Mouse (Mus musculus) kidney, embryonic 14.5 days (tissue): ENCODE data around the gene Ankrd39. TPM values are rescaled to one million over a fixed set of nuclear protein-coding genes. Genes with fewer than 3 reads are reported as not detected.

ENCODE experiments used
- ATAC-seq: fragments of 200-750 bp; cut with Nextera tagmentation; 2 replicates; pipeline ENCODE4 v1.8.0; 2017; ENCODE audit warnings: moderate number of reproducible peaks, mild to moderate bottlenecking, moderate TSS enrichment, moderate library complexity; ENCODE audit not compliant: low FRiP score, low TSS enrichment
- H3K27ac ChIP-seq: fragments of 300-500 bp; sonication (generic); 2 replicates; pipeline ENCODE4 v1.5.1; 2014; ENCODE audit warnings: low read depth, mild to moderate bottlenecking, low read length, moderate library complexity, mixed read lengths
- H3K27me3 ChIP-seq: fragments of 300-500 bp; sonication (generic); 2 replicates; pipeline ENCODE4 v1.6.1; 2014; ENCODE audit warnings: mild to moderate bottlenecking, low read length; ENCODE audit not compliant: control insufficient read depth, insufficient read depth
- H3K36me3 ChIP-seq: fragments of 300-500 bp; sonication (generic); 2 replicates; pipeline ENCODE4 v1.6.1; 2014; ENCODE audit warnings: low read length, mixed read lengths; ENCODE audit not compliant: control insufficient read depth, insufficient read depth
- H3K4me1 ChIP-seq: fragments of 300-500 bp; sonication (generic); 2 replicates; pipeline ENCODE4 v1.6.1; 2014; ENCODE audit warnings: low read length, mixed read lengths; ENCODE audit not compliant: control insufficient read depth, insufficient read depth
- H3K4me2 ChIP-seq: fragments of 300-500 bp; sonication (generic); replicated peaks from 2 replicates; pipeline ENCODE4 v1.6.1; 2014; ENCODE audit warnings: low read depth, mild to moderate bottlenecking, low read length
- H3K4me3 ChIP-seq: fragments of 300-500 bp; sonication (generic); 2 replicates; pipeline ENCODE4 v1.5.1; 2014; ENCODE audit warnings: mild to moderate bottlenecking, low read length
- H3K9ac ChIP-seq: fragments of 300-500 bp; sonication (generic); 2 replicates; pipeline ENCODE4 v1.6.1; 2014; ENCODE audit warnings: low read depth, mild to moderate bottlenecking, low read length, moderate library complexity
- H3K9me3 ChIP-seq: fragments of 300-500 bp; sonication (generic); 2 replicates; pipeline ENCODE4 v1.6.1; 2016; ENCODE audit warnings: low read length; ENCODE audit not compliant: control insufficient read depth
- WGBS: fragments of 180-500 bp; shearing (Covaris S2); extraction: QIAGEN DNeasy Blood & Tissue Kit; methylation state at CpG from one replicate; pipeline ENCODE4 v1.1.7; 2014; 5-methylcytosine and 5-hydroxymethylcytosine counted together
- polyA plus RNA-seq: library from polyadenylated mRNA; unstranded; fragments of >200 nt; fragmentation: Nextera tagmentation; extraction: Ambion mirVana; gene quantifications from 2 replicates; pipeline ENCODE4 v1.2.1, GENCODE M21; 2014

The Ankrd39 gene
- polyA plus RNA-seq, 1 experiment from 2014 or later: 22.7 TPM

DNA sequence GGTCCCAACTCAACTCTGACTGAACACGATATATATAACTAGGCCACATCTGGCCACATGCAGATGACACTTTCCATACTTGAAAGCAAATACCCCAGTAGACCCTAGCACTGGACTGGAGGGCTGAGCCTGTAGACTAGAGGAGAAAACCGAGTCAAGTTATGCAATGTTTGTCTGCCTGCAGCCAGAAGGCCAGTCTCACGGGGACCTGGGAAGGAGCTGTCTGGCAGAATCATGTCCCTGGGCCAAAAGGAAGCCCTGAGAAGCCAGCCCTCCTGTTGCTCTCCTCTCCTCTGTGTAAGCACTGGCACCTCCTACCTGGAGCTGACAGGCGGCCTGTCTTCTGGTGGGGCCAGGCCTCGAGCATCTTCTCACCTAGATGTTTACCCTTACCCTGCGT, 28.1 kb upstream of the Ankrd39 start:
- Histone ChIP-seq H3K9ac (0 out of 2 replicates have a peak overlapping the region, but pooled peaks have one; percentile 23), H3K4me1 (peaks cover 43% of the 10 kb centered on the region), H3K9me3 (no peaks in the 10 kb centered on the region), H3K27ac (no peak overlapping the region), H3K4me3 (no peak overlapping the region), H3K36me3 (no peaks in the 10 kb centered on the region), H3K27me3 (no peaks in the 10 kb centered on the region), H3K4me2 (no peak overlapping the region)
- 53% methylated on average over 6 of the region's 6 CpGs for WGBS
- no peak for ATAC-seq

DNA sequence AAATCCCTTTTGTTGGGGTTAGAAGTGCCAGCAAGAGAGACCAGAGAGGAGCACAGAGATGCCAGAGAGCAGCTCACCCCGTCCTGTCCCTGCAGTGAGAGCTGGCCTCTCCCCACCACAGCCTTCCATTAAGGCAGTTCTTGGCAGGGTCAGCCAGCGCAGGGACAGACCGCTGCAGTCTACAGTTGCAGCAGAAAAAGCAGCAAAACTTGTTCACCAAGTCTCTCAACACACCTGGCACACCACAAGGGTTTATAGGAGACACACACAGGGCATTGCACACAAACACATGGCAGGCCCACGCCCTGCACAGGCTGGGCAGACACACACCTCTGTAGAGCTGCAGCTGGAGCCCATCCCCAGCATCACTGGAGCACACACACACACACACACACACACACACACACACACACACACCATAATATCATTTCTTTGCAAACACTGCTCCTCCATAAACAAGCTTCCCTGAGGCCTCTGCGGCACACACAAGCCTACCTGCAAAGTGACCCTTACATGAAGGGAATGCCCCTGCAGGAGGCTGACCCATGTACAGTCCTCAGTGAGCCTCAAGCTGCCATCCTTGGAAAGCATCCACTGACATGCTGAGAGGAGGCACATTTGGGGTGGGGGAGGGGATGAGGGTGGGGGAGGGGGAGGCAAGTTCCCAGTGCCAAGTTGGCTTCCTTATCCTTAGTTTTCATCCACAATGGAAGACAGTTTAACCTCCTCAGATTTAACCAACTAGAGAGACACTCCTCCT, 27.1 kb upstream of the Ankrd39 start:
- Histone ChIP-seq H3K9me3 (no peaks in the 10 kb centered on the region), H3K36me3 (no peaks in the 10 kb centered on the region), H3K27me3 (no peaks in the 10 kb centered on the region), H3K9ac (no peak overlapping the region), H3K4me1 (peaks cover 40% of the 10 kb centered on the region), H3K4me3 (no peak overlapping the region), H3K27ac (no peak overlapping the region), H3K4me2 (no peak overlapping the region)
- ATAC-seq: no peak
- WGBS: 85% methylated on average over 5 of the region's 5 CpGs

DNA sequence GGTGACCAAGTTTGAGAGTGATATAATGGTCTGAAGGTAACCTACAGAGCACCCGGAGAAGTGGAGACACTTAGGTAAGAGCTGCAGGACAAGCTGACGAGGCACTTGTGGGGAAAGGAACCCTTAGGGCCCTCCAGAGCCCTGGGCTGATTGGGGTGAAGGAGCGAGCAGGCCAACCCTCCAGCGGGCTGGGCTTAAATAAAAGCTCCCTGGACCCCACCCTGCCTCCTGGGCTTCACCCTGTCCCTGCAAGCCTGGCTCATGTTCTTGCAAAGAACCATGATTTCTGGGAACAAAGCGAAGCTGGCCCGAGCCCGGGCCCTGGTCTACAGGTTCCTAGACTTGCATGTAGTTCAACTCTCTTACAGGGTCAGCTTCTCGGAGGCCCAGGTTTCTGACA, 26.3 kb upstream of the Ankrd39 start:
- WGBS: 83% methylated on average over 8 of the region's 8 CpGs
- H3K4me1 ChIP-seq: peaks cover 44% of the 10 kb centered on the region

DNA sequence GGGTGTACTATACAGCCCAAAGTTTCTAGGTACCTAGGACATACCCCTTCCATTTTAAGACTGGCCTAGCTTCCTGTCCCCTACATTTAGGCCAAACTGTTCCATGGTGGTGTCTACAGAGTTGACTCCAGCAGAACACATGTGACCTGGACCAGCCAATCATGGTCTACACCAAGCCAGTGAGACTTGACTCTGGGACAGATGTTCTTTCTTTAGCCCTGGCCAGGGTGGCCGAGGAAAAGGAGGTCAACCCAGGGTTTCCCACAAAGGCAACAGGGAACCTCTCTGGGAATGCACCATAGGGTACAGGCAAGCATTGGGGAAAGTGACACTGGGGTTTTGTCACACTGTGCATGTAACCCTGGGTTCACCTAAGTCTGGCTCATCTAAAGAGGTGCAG, 25.5 kb upstream of the Ankrd39 start:
- no peaks in the 10 kb centered on the region for H3K36me3 ChIP-seq
- no peak overlapping the region for H3K27ac ChIP-seq
- no peaks in the 10 kb centered on the region for H3K9me3 ChIP-seq
- no peak overlapping the region for H3K4me3 ChIP-seq
- H3K27me3 ChIP-seq: no peaks in the 10 kb centered on the region
- no peak overlapping the region for H3K4me2 ChIP-seq
- ATAC-seq: no peak
- peaks cover 52% of the 10 kb centered on the region for H3K4me1 ChIP-seq
- 61% methylated on average over 1 of the region's 1 CpGs for WGBS
- H3K9ac ChIP-seq: no peak overlapping the region

More for the DNA sequence above, 26.3 kb upstream of the Ankrd39 start:
- no peak for ATAC-seq
- Histone ChIP-seq H3K36me3 (no peaks in the 10 kb centered on the region), H3K4me2 (no peak overlapping the region), H3K4me3 (no peak overlapping the region), H3K9me3 (no peaks in the 10 kb centered on the region), H3K27me3 (no peaks in the 10 kb centered on the region), H3K27ac (no peak overlapping the region), H3K9ac (no peak overlapping the region)

DNA sequence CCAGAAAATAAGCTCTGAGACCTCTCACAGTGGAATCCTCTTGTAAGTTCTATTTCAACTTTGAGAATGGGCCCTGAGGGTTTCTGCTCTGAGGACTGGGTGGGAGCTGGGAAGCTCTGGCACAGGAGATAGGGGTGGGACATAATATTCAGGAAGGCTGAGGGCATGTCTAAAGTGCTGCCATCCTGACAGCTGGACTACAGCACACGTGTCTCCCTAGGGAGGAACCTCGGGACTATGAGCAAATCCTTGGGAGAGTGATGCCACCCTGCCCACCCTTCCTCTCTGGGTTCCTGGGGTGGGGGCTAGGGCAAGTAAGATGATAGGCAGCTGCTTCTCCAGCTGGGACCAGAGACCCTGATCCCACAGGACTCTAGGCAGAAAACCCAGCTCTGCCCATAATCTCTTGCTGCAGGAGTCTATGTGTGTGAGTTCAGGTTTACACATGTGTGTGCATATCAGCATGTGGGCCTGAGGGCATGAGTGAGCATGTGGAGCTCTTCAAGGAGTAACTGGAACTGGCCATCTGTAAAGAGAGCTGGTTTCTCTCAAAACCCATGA, 25.0 kb upstream of the Ankrd39 start:
- Histone ChIP-seq H3K27ac (peak overlapping the region; percentile 14; the same call in 1 of the 2 replicates), H3K4me3 (no peak overlapping the region), H3K9ac (no peak overlapping the region), H3K9me3 (no peaks in the 10 kb centered on the region), H3K36me3 (no peaks in the 10 kb centered on the region), H3K4me1 (peaks cover 52% of the 10 kb centered on the region), H3K4me2 (no peak overlapping the region), H3K27me3 (no peaks in the 10 kb centered on the region)
- no peak for ATAC-seq
- 62% methylated on average over 2 of the region's 2 CpGs for WGBS

DNA sequence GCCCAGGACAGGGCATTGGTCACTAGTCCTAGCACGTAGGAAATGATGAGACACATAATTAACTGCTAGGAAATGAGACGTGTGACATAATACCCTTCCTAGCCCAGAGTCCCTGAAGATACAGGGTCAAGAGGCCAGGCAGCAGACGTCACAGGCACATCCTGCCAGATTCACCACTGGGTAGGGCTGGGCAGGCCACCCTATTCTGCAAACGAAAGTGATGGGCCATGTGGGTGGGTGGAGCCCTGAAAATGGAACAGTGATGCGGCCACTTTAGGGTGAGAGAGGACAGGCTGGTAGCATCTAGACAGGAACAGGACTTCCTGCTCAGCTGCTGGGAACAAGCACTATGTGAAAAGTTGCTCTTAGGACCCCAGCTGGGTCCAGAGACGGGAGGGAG, 24.4 kb upstream of the Ankrd39 start:
- no peaks in the 10 kb centered on the region for H3K27me3 ChIP-seq
- peak overlapping the region; percentile 14; the same call in 1 of the 2 replicates for H3K27ac ChIP-seq
- H3K4me1 ChIP-seq: peaks cover 53% of the 10 kb centered on the region
- no peaks in the 10 kb centered on the region for H3K9me3 ChIP-seq
- H3K4me2 ChIP-seq: no peak overlapping the region
- H3K9ac ChIP-seq: no peak overlapping the region
- no peak overlapping the region for H3K4me3 ChIP-seq
- no peaks in the 10 kb centered on the region for H3K36me3 ChIP-seq
- ATAC-seq: 0 out of 2 replicates have a peak, but pooled peaks have one; percentile 20
- 30% methylated on average over 6 of the region's 6 CpGs for WGBS

DNA sequence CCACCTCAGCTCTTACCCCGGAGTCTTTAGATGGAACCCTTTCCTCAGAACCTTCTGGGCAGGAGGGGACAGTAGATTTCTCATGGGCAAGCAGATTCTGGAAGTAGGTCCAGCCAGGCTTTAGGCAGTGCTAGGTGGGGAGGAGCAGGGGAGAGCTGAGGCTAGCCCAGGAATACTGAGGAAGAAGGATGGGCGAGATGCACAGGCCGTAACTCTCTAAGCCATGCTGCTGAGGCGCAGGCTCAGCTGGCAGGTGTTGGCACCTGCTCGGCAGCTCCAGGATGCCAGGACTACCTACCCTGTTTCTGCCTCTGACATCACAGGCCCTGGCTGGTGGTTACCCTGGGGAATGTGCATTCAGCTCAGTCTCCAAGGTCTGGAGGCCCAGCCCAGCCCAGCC, 23.1 kb upstream of the Ankrd39 start:
- ATAC-seq: no peak
- no peaks in the 10 kb centered on the region for H3K36me3 ChIP-seq
- H3K9ac ChIP-seq: no peak overlapping the region
- H3K9me3 ChIP-seq: no peaks in the 10 kb centered on the region
- H3K4me3 ChIP-seq: no peak overlapping the region
- H3K27ac ChIP-seq: no peak overlapping the region
- WGBS: 82% methylated on average over 5 of the region's 5 CpGs
- H3K27me3 ChIP-seq: no peaks in the 10 kb centered on the region
- H3K4me1 ChIP-seq: peaks cover 52% of the 10 kb centered on the region
- H3K4me2 ChIP-seq: no peak overlapping the region

DNA sequence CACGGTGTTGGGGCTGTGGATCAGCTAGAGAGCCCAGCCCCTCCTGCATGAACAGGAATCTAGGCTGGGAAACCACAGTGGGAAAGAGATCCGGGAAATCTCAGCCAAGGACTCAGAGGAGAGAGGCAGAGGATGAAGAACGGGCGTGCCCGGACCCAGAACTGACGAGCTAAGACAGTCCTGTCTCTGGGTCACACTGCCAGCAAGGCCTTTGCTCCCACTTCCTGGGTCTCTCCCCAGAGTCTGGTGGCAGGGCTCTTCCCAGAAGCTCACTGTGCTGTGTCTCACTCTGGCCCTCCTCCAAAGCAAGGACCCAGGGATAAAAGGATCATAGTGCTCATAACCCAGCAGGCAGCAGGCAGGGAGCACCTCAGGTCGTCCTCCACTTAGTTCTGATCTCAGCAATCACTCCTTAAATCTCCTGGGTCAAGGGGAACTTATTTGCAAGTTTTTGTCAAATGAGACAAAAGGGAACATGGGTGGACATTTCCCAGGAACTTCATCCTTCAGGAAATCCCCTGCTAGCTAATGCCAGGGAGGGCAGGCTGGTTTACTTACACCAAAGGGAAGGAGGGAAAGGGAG, 22.5 kb upstream of the Ankrd39 start:
- H3K9ac ChIP-seq: 0 out of 2 replicates have a peak overlapping the region, but pooled peaks have one; percentile 34
- no peak overlapping the region for H3K4me2 ChIP-seq
- H3K36me3 ChIP-seq: no peaks in the 10 kb centered on the region
- 62% methylated on average over 7 of the region's 7 CpGs for WGBS
- H3K9me3 ChIP-seq: no peaks in the 10 kb centered on the region
- no peak for ATAC-seq
- H3K4me3 ChIP-seq: no peak overlapping the region
- H3K27ac ChIP-seq: peak overlapping the region; percentile 69
- H3K4me1 ChIP-seq: peaks cover 49% of the 10 kb centered on the region
- H3K27me3 ChIP-seq: no peaks in the 10 kb centered on the region

DNA sequence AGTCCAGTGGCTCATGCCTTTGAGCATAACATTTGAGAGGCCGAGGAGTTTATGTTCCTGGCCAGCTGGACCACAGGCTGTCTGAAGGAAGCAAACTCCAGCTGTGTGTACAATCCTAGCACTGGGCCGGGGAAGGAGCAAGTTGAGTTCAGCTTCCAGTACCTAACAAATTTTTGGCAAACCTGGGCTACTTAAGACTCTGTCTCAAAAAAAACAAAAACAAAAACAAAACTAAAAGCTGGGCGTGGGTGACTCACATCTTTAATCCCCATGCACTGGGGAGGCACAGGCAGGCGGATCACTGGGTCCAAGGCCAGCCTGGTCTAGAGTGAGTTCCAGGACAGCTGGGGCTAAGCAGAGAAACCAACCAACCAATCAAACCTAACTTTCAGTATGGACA, 21.5 kb upstream of the Ankrd39 start:
- 48% methylated on average over 4 of the region's 4 CpGs for WGBS
- Histone ChIP-seq H3K4me2 (no peak overlapping the region; the same call in 1 of the 2 replicates), H3K9ac (no peak overlapping the region), H3K9me3 (no peaks in the 10 kb centered on the region), H3K27me3 (no peaks in the 10 kb centered on the region), H3K27ac (peak overlapping the region; percentile 81), H3K36me3 (no peaks in the 10 kb centered on the region), H3K4me3 (no peak overlapping the region), H3K4me1 (peaks cover 46% of the 10 kb centered on the region)
- ATAC-seq: no peak
